Mouse (Mus musculus) liver, adult 2 months (tissue): ENCODE measurements around the gene Mgat1.

Source experiments
- CTCF ChIP-seq: fragments of 200-500 bp; IDR thresholded peaks from 2 replicates; pipeline ENCODE4 v1.5.1; 2011; ENCODE audit warnings: low read depth, low read length, control low read depth
- POLR2A ChIP-seq: fragments of 200-500 bp; IDR thresholded peaks from 2 replicates; pipeline ENCODE4 v1.6.1; 2011; ENCODE audit warnings: low read length, control low read depth; ENCODE audit not compliant: insufficient read depth; ENCODE audit errors: extremely low read depth

DNA sequence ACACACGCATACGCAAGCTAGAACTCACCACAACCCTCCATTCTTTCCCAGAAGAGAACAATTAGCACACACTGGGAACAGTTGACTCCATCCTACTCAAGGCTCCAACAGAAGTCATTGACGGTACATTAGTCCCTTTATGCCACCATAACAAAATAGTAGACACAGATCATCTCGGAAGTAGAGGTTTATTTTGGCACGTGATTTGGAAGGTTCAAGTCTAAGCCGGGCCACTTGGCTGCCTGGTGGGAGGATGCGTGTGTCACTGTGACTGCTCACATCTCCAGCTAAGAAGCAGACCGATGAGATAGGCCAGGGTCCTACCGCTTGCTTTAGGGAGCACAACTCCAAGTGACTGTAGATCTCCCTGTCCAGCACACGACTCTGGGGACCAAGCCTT, 23.3 kb downstream of the Mgat1 start:
- TF ChIP-seq CTCF (no peak), POLR2A (no peak)
